Mouse (Mus musculus): ENCODE measurements around the gene Asl.

- TF ChIP-seq EP300 (IDR thresholded peaks at IDR 0.05) (no peak), CTCF (IDR thresholded peaks at IDR 0.05) (no peak)
Measured at GRCm38 (mm10) chr5:130040797-130041196, 11.8 kb upstream of the Asl start.
